ENCODE assay signal across 16 mouse cellular contexts in the genomic region with DNA sequence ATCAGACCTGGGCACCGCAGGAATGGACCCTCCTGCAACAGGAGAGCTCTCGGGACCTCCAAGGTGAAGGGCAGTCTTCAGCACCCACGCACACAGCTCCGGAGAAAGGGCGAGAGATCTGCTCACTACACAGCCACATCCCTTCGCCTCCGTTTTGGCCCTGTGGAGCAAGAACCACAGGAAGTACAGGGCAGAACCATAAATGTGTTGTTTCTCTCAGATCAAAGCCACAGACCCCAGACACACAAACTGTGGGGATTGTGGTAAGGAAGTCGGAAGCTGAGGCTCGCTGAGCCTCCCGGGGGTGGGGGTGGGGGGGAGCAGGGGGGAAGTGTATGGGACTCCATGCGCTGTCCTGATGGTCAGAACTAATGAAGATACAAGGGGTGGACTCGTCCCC.
"Had no signal": no experiment of that assay in that cellular context is flagged by ENCODE, and none has a peak within 500 bp of the region (broad histone marks: within the 10 kb centered on the region; RNA-seq: fewer than 3 reads in every experiment).

No protein-coding gene starts in this region.

- H3K4me2 ChIP-seq: limb, embryonic 15.5 days; liver, embryonic 13.5 days; neural tube, embryonic 12.5 days had no signal

- DNase-seq: kidney, adult 2 months; kidney, postnatal 25 days; layer of hippocampus, postnatal 36 days; liver, embryonic 13.5 days; lung, adult 18-20 months; lung, postnatal 36 days; midbrain, embryonic 14.5 days; retina, postnatal 1 day; right cerebral cortex, postnatal 4 days; spleen, adult 18-20 months; thymus, adult 2 months; thymus, postnatal 36 days had no signal

- H3K27ac ChIP-seq: limb, embryonic 15.5 days; liver, embryonic 13.5 days; midbrain, embryonic 10.5 days; neural tube, embryonic 12.5 days had no signal

- H3K4me3 ChIP-seq: limb, embryonic 15.5 days; liver, embryonic 13.5 days; midbrain, embryonic 10.5 days; neural tube, embryonic 12.5 days had no signal

- H3K27me3 ChIP-seq: limb, embryonic 15.5 days; neural tube, embryonic 12.5 days had no signal

- H3K9ac ChIP-seq: limb, embryonic 15.5 days; liver, embryonic 13.5 days; neural tube, embryonic 12.5 days had no signal

- ATAC-seq: intestine, embryonic 16.5 days had no signal

- H3K4me1 ChIP-seq: liver, embryonic 13.5 days; midbrain, embryonic 10.5 days; neural tube, embryonic 12.5 days had no signal

- H3K9me3 ChIP-seq: limb, embryonic 15.5 days; liver, embryonic 13.5 days; midbrain, embryonic 10.5 days; neural tube, embryonic 12.5 days had no signal

- H3K36me3 ChIP-seq: limb, embryonic 15.5 days; liver, embryonic 13.5 days; midbrain, embryonic 10.5 days; neural tube, embryonic 12.5 days had no signal
